Mouse (Mus musculus): Measurements from ENCODE around the gene Rps29. TPM values are rescaled to one million over a fixed set of nuclear protein-coding genes. Genes with fewer than 3 reads are reported as not detected.
"Not testable (repeated sequence)": the region's sequence is repeated elsewhere in the genome, so short reads cannot be mapped to it uniquely, and the experiment has no call there.

The Rps29 gene
- total and polyA plus RNA-seq, 2 experiments from 2014 or later: 145 to 1,361 TPM

DNA sequence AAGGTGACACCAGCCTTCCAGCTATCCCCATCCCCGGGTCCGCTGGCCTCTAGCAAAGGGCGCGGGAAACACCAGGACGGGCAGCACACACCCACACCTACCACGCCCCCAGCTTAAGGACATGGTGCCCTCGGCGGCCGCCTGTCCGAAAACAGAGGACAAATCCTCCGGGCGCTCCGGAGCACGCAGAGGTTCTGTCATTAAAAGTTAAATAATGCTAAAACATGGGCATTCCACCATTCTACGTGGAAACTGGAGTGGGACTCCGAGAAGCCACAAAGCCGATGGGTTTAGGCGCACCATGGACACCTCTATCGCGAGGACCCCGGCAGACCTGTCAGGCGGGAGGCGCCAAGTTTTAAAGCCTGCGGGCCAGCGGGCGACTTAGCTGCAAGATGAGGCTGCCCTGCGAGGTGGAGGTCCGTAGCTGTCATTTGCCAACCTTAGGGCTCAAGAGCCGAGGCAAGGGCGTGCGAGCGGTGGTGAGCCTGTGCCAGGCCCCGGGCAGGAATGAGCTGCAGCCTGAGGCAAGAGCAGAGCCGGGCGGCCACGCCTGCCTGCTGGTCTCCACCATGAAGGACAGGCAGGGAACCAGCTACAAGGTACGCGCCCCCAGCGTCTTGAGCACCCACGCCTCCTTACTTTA is 9.6 kb upstream of the Rps29 start, which contains the start of gene Lrr1:
TSS of gene Lrr1 (plus strand) at position 354 of the 646 bp plus-strand sequence.
- H3K9me3 ChIP-seq (ENCODE audit: low read length): no peaks in the 10 kb centered on the region
- no peaks in the 10 kb centered on the region; the same call in 1 of the 2 replicates for H3K4me1 ChIP-seq (ENCODE audit: insufficient read depth, low read length)
- H3K4me2 ChIP-seq (ENCODE audit: low read depth, low read length, poor library complexity, severe bottlenecking): peak within 1 kb of the TSS; percentile 99
- ATAC-seq (ENCODE audit: low FRiP score): peak; percentile 90
- TF ChIP-seq CTCF (IDR thresholded peaks at IDR 0.05): no peak
- peak; percentile 87 for DNase-seq (ENCODE audit: low spot score)
- H3K27me3 ChIP-seq (ENCODE audit: insufficient read depth, low read length): no peaks in the 10 kb centered on the region
- peak within 1 kb of the TSS; percentile 68 for H3K4me3 ChIP-seq (ENCODE audit: low read depth, low read length)
- H3K36me3 ChIP-seq (ENCODE audit: insufficient read depth, low read length): no peaks in the 10 kb centered on the region
- peak within 1 kb of the TSS; percentile 70 for H3K27ac ChIP-seq (ENCODE audit: low read depth, low read length)
- peak within 1 kb of the TSS; percentile 69 for H3K9ac ChIP-seq (replicated peaks; ENCODE audit: low read length, poor library complexity, severe bottlenecking)
- WGBS: under 1% methylated on average over 40 of the region's 40 CpGs

DNA sequence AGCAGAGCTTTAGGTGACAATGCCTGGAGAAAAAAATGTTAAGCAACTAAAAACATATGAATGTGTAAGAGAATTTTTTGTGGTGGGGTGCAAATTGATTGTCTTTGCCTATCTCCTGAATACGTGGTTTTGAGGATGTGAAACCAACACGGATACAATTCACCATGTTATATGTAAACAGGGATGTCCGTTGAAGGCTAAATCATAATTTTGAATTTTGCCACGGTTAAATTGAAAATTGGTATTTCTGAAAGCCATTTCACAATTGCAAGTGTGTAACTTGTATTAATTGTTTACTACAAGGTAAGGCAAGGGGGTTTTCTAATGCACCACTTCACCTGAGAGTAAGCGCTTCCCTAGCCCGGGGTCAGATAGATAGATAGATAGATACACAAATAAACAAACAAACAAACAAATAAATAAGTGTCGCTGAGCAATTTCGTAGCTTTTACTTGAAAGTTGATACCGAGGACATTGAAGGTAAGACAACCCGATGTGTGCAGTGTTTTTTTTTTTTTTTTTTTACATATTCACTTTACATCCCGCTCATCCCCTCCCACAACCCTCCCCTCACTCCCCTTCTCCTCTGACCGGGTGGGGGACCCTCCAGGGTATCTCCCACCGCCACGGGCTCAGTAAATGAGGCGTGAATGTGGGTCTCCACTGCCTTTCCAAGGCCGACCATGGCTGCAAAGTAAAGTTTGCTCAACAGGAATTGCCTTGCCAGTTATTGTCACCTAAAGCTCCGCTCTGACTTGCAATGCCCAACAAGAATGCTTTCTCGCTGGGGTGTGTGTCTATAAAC is 8.9 kb upstream of the Rps29 start:
- Histone ChIP-seq H3K36me3 (ENCODE audit: insufficient read depth, low read length) (no peaks in the 10 kb centered on the region), H3K9me3 (ENCODE audit: low read length) (no peaks in the 10 kb centered on the region), H3K9ac (replicated peaks; ENCODE audit: low read length, poor library complexity, severe bottlenecking) (peak overlapping the region; percentile 69), H3K27ac (ENCODE audit: low read depth, low read length) (peak overlapping the region; percentile 70), H3K4me3 (ENCODE audit: low read depth, low read length) (peak overlapping the region; percentile 68), H3K4me2 (ENCODE audit: low read depth, low read length, poor library complexity, severe bottlenecking) (peak overlapping the region; percentile 99), H3K27me3 (ENCODE audit: insufficient read depth, low read length) (no peaks in the 10 kb centered on the region), H3K4me1 (ENCODE audit: insufficient read depth, low read length) (no peaks in the 10 kb centered on the region; the same call in 1 of the 2 replicates)
- TF ChIP-seq CTCF (IDR thresholded peaks at IDR 0.05): no peak
- DNase-seq (ENCODE audit: low spot score): no peak
- ATAC-seq (ENCODE audit: low FRiP score): peak; percentile 55; the same call in 1 of the 2 replicates
- WGBS: 8% methylated on average over 18 of the region's 18 CpGs

GRCm38 (mm10) chr12:69166861-69167581 is 8.0 kb upstream of the Rps29 start:
- not testable (repeated sequence) for H3K9ac ChIP-seq (replicated peaks; ENCODE audit: low read length, poor library complexity, severe bottlenecking); H3K27ac ChIP-seq (ENCODE audit: low read depth, low read length); DNase-seq (ENCODE audit: low spot score); H3K36me3 ChIP-seq (ENCODE audit: insufficient read depth, low read length); ATAC-seq (ENCODE audit: low FRiP score); H3K4me2 ChIP-seq (ENCODE audit: low read depth, low read length, poor library complexity, severe bottlenecking); H3K4me3 ChIP-seq (ENCODE audit: low read depth, low read length); H3K9me3 ChIP-seq (ENCODE audit: low read length); H3K4me1 ChIP-seq (ENCODE audit: insufficient read depth, low read length); H3K27me3 ChIP-seq (ENCODE audit: insufficient read depth, low read length)
- WGBS: 64% methylated on average over 8 of the region's 8 CpGs

- ATAC-seq (ENCODE audit: low FRiP score) (no peak), DNase-seq (ENCODE audit: low spot score) (no peak)
- H3K4me2 ChIP-seq (ENCODE audit: low read depth, low read length, poor library complexity, severe bottlenecking): no peak overlapping the region
- H3K4me1 ChIP-seq (ENCODE audit: insufficient read depth, low read length): no peaks in the 10 kb centered on the region; the same call in 1 of the 2 replicates
- no peaks in the 10 kb centered on the region for H3K27me3 ChIP-seq (ENCODE audit: insufficient read depth, low read length)
- no peak overlapping the region for H3K27ac ChIP-seq (ENCODE audit: low read depth, low read length)
- no peak overlapping the region for H3K4me3 ChIP-seq (ENCODE audit: low read depth, low read length)
- no peaks in the 10 kb centered on the region for H3K9me3 ChIP-seq (ENCODE audit: low read length)
- no peaks in the 10 kb centered on the region for H3K36me3 ChIP-seq (ENCODE audit: insufficient read depth, low read length)
- H3K9ac ChIP-seq (replicated peaks; ENCODE audit: low read length, poor library complexity, severe bottlenecking): no peak overlapping the region
- no peak for TF ChIP-seq CTCF (IDR thresholded peaks at IDR 0.05)
- WGBS: 56% methylated on average over 3 of the region's 3 CpGs
These were observed 5.9 kb upstream of the Rps29 start for GRCm38 (mm10) chr12:69164904-69165303.

GRCm38 (mm10) chr12:69163586-69163985 is 4.6 kb upstream of the Rps29 start:
- not testable (repeated sequence) for ATAC-seq (ENCODE audit: low FRiP score); DNase-seq (ENCODE audit: low spot score); H3K36me3 ChIP-seq (ENCODE audit: insufficient read depth, low read length); H3K9ac ChIP-seq (replicated peaks; ENCODE audit: low read length, poor library complexity, severe bottlenecking); H3K4me1 ChIP-seq (ENCODE audit: insufficient read depth, low read length); H3K27me3 ChIP-seq (ENCODE audit: insufficient read depth, low read length); H3K9me3 ChIP-seq (ENCODE audit: low read length); H3K27ac ChIP-seq (ENCODE audit: low read depth, low read length); H3K4me2 ChIP-seq (ENCODE audit: low read depth, low read length, poor library complexity, severe bottlenecking); H3K4me3 ChIP-seq (ENCODE audit: low read depth, low read length)
- 87% methylated on average over 4 of the region's 4 CpGs for WGBS

GRCm38 (mm10) chr12:69160677-69161076 is 1.7 kb upstream of the Rps29 start:
- H3K36me3 ChIP-seq (ENCODE audit: insufficient read depth, low read length); H3K4me1 ChIP-seq (ENCODE audit: insufficient read depth, low read length): not testable (repeated sequence)
- WGBS: 90% methylated on average over 2 of the region's 2 CpGs

More at GRCm38 (mm10) chr12:69160677-69161076, 1.7 kb upstream of the Rps29 start:
- not testable (repeated sequence) for H3K27ac ChIP-seq (ENCODE audit: low read depth, low read length); H3K27me3 ChIP-seq (ENCODE audit: insufficient read depth, low read length); H3K4me3 ChIP-seq (ENCODE audit: low read depth, low read length); ATAC-seq (ENCODE audit: low FRiP score); H3K9ac ChIP-seq (replicated peaks; ENCODE audit: low read length, poor library complexity, severe bottlenecking); H3K9me3 ChIP-seq (ENCODE audit: low read length); DNase-seq (ENCODE audit: low spot score); H3K4me2 ChIP-seq (ENCODE audit: low read depth, low read length, poor library complexity, severe bottlenecking)
